Mouse (Mus musculus) myocyte (in vitro differentiated cells): ENCODE results near the gene Gm26920. TPM values are rescaled to one million over a fixed set of nuclear protein-coding genes. Genes with fewer than 3 reads are reported as not detected.

Experiments used
- H3K27me3 ChIP-seq: one replicate; pipeline ENCODE4 v1.6.1; 2011; ENCODE audit not compliant: control insufficient read depth, insufficient read depth, insufficient read length
- H3K36me3 ChIP-seq: one replicate; pipeline ENCODE4 v1.6.1; 2011; ENCODE audit not compliant: control insufficient read depth, insufficient read depth
- H3K4me2 ChIP-seq: one replicate; pipeline ENCODE4 v1.6.1; 2011; ENCODE audit warnings: low read depth, control low read depth
- H3K4me3 ChIP-seq: one replicate; pipeline ENCODE4 v1.5.1; 2011; ENCODE audit warnings: mild to moderate bottlenecking, control low read depth, moderate library complexity
- H3K79me2 ChIP-seq: one replicate; pipeline ENCODE4 v1.6.1; 2011; ENCODE audit not compliant: control insufficient read depth, insufficient read depth
- H3ac ChIP-seq: one replicate; pipeline ENCODE4 v1.6.1; 2011; ENCODE audit not compliant: control insufficient read depth, insufficient read length
- CEBPB ChIP-seq: IDR thresholded peaks from 2 replicates; pipeline ENCODE4 v1.6.1; 2011; ENCODE audit warnings: mild to moderate bottlenecking, moderate library complexity; ENCODE audit not compliant: poor library complexity, insufficient read depth, severe bottlenecking
- E2F4 ChIP-seq: IDR thresholded peaks from one replicate; pipeline ENCODE4 v1.6.1; 2011; ENCODE audit warnings: mild to moderate bottlenecking, control low read depth, moderate library complexity; ENCODE audit not compliant: insufficient read depth
- MAX ChIP-seq: IDR thresholded peaks from one replicate; pipeline ENCODE4 v1.6.1; 2011; ENCODE audit warnings: low read depth, mild to moderate bottlenecking, control low read depth
- MYOD1 ChIP-seq, 3 experiments: IDR thresholded peaks; one replicate each; pipeline ENCODE4 v1.6.1; 2011; ENCODE audit warnings: control low read depth in 2 of 3, low read depth in 2 of 3, mild to moderate bottlenecking in 2 of 3, moderate library complexity in 1 of 3; ENCODE audit not compliant: insufficient read length in 2 of 3, control insufficient read depth in 1 of 3
- MYOG ChIP-seq, 3 experiments: IDR thresholded peaks; one replicate each; pipeline ENCODE4 v1.6.1; 2011; ENCODE audit warnings: control low read depth in 2 of 3, low read depth in 2 of 3, mild to moderate bottlenecking in 2 of 3; ENCODE audit not compliant: insufficient read length in 2 of 3, control insufficient read depth in 1 of 3, insufficient read depth in 1 of 3
- POLR2A ChIP-seq: IDR thresholded peaks from one replicate; pipeline ENCODE4 v1.6.1; 2011; ENCODE audit warnings: low read depth, mild to moderate bottlenecking, control low read depth, moderate library complexity; ENCODE audit not compliant: insufficient read length
- POLR2AphosphoS2 ChIP-seq: IDR thresholded peaks from one replicate; pipeline ENCODE4 v1.6.1; 2011; ENCODE audit warnings: low read depth, control low read depth; ENCODE audit not compliant: insufficient read length
- REST ChIP-seq: IDR thresholded peaks from one replicate; pipeline ENCODE4 v1.6.1; 2011; ENCODE audit warnings: mild to moderate bottlenecking, control low read depth, moderate library complexity; ENCODE audit not compliant: insufficient read depth, insufficient read length
- SRF ChIP-seq: IDR thresholded peaks from one replicate; pipeline ENCODE4 v1.6.1; 2011; ENCODE audit warnings: low read depth; ENCODE audit not compliant: control insufficient read depth, insufficient read length
- TCF12 ChIP-seq: IDR thresholded peaks from one replicate; pipeline ENCODE4 v1.6.1; 2011; ENCODE audit warnings: mild to moderate bottlenecking, control low read depth; ENCODE audit not compliant: poor library complexity, insufficient read depth, severe bottlenecking
- TCF3 ChIP-seq: IDR thresholded peaks from one replicate; pipeline ENCODE4 v1.6.1; 2011; ENCODE audit warnings: low read depth, control low read depth; ENCODE audit not compliant: insufficient read length
- USF1 ChIP-seq: IDR thresholded peaks from one replicate; pipeline ENCODE4 v1.6.1; 2011; ENCODE audit warnings: low read depth, mild to moderate bottlenecking, control low read depth, moderate library complexity
- polyA plus RNA-seq: library from polyadenylated mRNA; unstranded; fragments of >200 nt; fragmentation: generic; extraction: Trizol; gene quantifications from one replicate; pipeline ENCODE4 v1.2.1, GENCODE M21; 2012; ENCODE audit warnings: missing spikeins

Gm26920 gene
- polyA plus RNA-seq, 1 experiment = 0.32 TPM

DNA sequence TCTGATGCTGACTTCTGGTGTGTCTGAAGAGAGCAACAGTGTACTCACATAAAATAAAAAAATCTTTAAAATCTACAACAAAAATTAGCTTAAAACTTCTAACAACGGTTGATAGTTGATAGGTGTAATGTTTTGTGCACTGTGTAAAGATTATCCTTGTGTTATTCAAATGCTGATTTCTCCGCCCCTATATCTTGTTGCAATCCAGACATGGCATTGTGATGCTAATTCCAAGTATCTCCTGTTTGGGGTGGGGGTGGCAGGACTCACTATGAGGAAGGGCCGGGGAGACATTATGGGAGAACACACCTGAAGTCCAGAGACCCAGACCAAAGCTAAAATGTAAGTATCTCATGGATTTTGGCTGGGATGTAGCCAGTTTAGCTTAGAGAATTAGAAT is 58.8 kb downstream of the Gm26920 start:
- peaks cover 12% of the 10 kb centered on the region for H3K36me3 ChIP-seq
- no peak overlapping the region for H3K4me3 ChIP-seq
- H3K4me2 ChIP-seq = no peak overlapping the region
- no peaks in the 10 kb centered on the region for H3K79me2 ChIP-seq
- no peak overlapping the region for H3ac ChIP-seq
- no peaks in the 10 kb centered on the region for H3K27me3 ChIP-seq
- no peak for TF ChIP-seq MAX
- TF ChIP-seq MYOD1 (IDR thresholded peaks at IDR 0.05; ENCODE audit: control insufficient read depth in 1 of 3, insufficient read length in 2 of 3, low read depth in 2 of 3) = no peak
- TF ChIP-seq SRF = no peak
- no peak for TF ChIP-seq REST
- no peak for TF ChIP-seq TCF3
- no peak for TF ChIP-seq USF1
- no peak for TF ChIP-seq CEBPB
- no peak for TF ChIP-seq MYOG (IDR thresholded peaks at IDR 0.05; ENCODE audit: control insufficient read depth in 1 of 3, insufficient read depth in 1 of 3, insufficient read length in 2 of 3, low read depth in 2 of 3)
- no peak for TF ChIP-seq E2F4

- Histone ChIP-seq H3K79me2 (no peaks in the 10 kb centered on the region), H3K4me3 (no peak overlapping the region), H3K27me3 (no peaks in the 10 kb centered on the region), H3ac (no peak overlapping the region), H3K4me2 (no peak overlapping the region), H3K36me3 (peaks cover 18% of the 10 kb centered on the region)
- TF ChIP-seq E2F4 (no peak), TCF12 (no peak), MYOD1 (IDR thresholded peaks at IDR 0.05; ENCODE audit: control insufficient read depth in 1 of 3, insufficient read length in 2 of 3, low read depth in 2 of 3) (no peak), SRF (no peak), MYOG (IDR thresholded peaks at IDR 0.05; ENCODE audit: control insufficient read depth in 1 of 3, insufficient read depth in 1 of 3, insufficient read length in 2 of 3, low read depth in 2 of 3) (no peak)
Measured at GRCm38 (mm10) chr7:30030677-30031076, 59.5 kb downstream of the Gm26920 start.

DNA sequence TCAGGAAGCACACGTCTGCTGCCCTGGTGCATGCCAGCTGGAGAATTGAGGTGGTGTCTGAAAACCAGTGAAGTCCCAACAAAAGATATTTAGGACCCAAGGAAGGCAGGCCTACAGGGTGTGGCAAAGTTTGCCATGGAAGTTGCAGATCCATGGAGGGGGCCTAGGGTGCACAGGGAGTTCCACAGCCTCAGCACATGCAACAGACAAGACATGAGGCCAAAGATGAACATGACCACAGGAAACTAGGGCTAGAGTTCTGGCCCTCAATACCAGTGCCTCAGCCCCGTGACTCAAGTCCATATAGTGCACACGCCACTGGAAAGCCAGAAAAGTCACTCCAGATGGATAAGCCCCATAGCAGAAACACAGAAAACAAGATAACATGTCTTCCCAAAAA is 61.6 kb downstream of the Gm26920 start:
- H3K27me3 ChIP-seq = no peaks in the 10 kb centered on the region
- H3K79me2 ChIP-seq = no peaks in the 10 kb centered on the region
- H3K36me3 ChIP-seq = peaks cover 36% of the 10 kb centered on the region

DNA sequence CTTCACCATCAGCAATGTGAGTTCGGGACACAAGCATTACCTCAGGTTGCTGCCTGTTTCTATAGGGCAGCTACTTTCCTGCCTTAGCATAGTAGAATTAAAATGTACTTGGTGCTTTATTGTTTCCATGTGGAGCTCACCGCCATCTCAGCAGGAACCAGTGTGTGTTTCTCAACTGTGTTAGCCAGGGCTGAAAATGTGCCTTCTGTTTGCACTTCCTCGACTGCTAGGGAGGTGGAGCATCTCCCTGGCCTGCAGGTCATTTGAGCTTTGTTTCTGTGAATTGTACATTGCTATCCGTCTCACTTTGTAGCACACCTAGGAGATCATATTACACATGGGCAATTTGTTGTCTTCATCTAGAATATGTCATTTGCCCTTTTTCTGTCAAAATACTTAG is 62.9 kb downstream of the Gm26920 start:
- TF ChIP-seq POLR2A = peak; percentile 4
- no peak for TF ChIP-seq TCF12
- TF ChIP-seq E2F4 = no peak
- TF ChIP-seq REST = no peak
- TF ChIP-seq USF1 = no peak
- TF ChIP-seq MYOG (IDR thresholded peaks at IDR 0.05; ENCODE audit: control insufficient read depth in 1 of 3, insufficient read depth in 1 of 3, insufficient read length in 2 of 3, low read depth in 2 of 3) = no peak
- TF ChIP-seq CEBPB = no peak
- TF ChIP-seq TCF3 = no peak
- peaks cover 46% of the 10 kb centered on the region for H3K36me3 ChIP-seq

More for the DNA sequence above, 61.6 kb downstream of the Gm26920 start:
- H3ac ChIP-seq = no peak overlapping the region
- TF ChIP-seq POLR2AphosphoS2 = peak; percentile 92
- TF ChIP-seq SRF = no peak
- TF ChIP-seq MAX = no peak
- peak; percentile 48 for TF ChIP-seq POLR2A
- no peak overlapping the region for H3K4me3 ChIP-seq
- no peak overlapping the region for H3K4me2 ChIP-seq

GRCm38 (mm10) chr7:30025358-30025757 is 64.9 kb downstream of the Gm26920 start:
- H3K4me3 ChIP-seq = no peak overlapping the region
- peaks cover 53% of the 10 kb centered on the region for H3K36me3 ChIP-seq
- H3ac ChIP-seq = no peak overlapping the region
- H3K4me2 ChIP-seq = no peak overlapping the region
- no peaks in the 10 kb centered on the region for H3K79me2 ChIP-seq
- no peaks in the 10 kb centered on the region for H3K27me3 ChIP-seq
- no peak for TF ChIP-seq REST
- TF ChIP-seq POLR2AphosphoS2 = peak; percentile 69

More for the DNA sequence above, 62.9 kb downstream of the Gm26920 start:
- no peaks in the 10 kb centered on the region for H3K27me3 ChIP-seq
- no peak overlapping the region for H3K4me2 ChIP-seq
- no peak overlapping the region for H3K4me3 ChIP-seq
- H3ac ChIP-seq = no peak overlapping the region
- no peaks in the 10 kb centered on the region for H3K79me2 ChIP-seq

DNA sequence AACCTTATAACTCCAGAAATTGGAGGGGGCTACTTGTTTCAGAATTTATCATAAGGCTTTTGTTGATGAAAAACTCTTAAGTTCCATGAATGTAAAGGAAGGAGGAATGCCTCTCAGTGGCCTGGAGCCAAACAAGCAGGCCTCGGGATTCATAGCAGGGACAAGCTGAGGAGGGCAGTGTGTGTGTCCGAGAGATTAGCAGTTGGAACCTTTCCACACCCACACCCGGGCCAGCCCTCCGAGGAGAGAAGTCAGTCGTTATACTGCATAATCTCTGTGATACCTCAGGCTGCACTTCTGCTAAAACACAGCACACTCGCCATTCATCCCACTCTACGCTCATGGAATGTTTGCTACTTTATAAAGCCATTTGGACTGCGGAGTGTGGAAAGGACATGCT is 66.4 kb downstream of the Gm26920 start:
- Histone ChIP-seq H3K79me2 (no peaks in the 10 kb centered on the region), H3K36me3 (peaks cover 65% of the 10 kb centered on the region), H3K4me2 (no peak overlapping the region), H3K27me3 (no peaks in the 10 kb centered on the region), H3ac (no peak overlapping the region), H3K4me3 (no peak overlapping the region)
- no peak for TF ChIP-seq POLR2AphosphoS2
- no peak for TF ChIP-seq E2F4
- no peak for TF ChIP-seq MYOD1 (IDR thresholded peaks at IDR 0.05; ENCODE audit: control insufficient read depth in 1 of 3, insufficient read length in 2 of 3, low read depth in 2 of 3)
- no peak for TF ChIP-seq CEBPB
- no peak for TF ChIP-seq USF1
- no peak for TF ChIP-seq TCF12
- TF ChIP-seq MYOG (IDR thresholded peaks at IDR 0.05; ENCODE audit: control insufficient read depth in 1 of 3, insufficient read depth in 1 of 3, insufficient read length in 2 of 3, low read depth in 2 of 3) = no peak
- no peak for TF ChIP-seq POLR2A
- TF ChIP-seq REST = no peak
- TF ChIP-seq MAX = no peak
- no peak for TF ChIP-seq TCF3
- TF ChIP-seq SRF = no peak
